Mouse (Mus musculus) megakaryocyte, embryonic 14.5 days (primary cell): ENCODE results near the gene Sec1.

Experiments used
- FLI1 ChIP-seq: IDR thresholded peaks from 2 replicates; pipeline ENCODE4 v1.6.1; 2012; ENCODE audit warnings: low read length, inconsistent platforms, mixed read lengths
- GATA1 ChIP-seq: IDR thresholded peaks from 3 replicates; pipeline ENCODE4 v1.6.1; 2012; ENCODE audit warnings: mixed read lengths, low read length, inconsistent platforms, borderline replicate concordance

GRCm38 (mm10) chr7:45705443-45705864 is 11.3 kb upstream of the Sec1 start:
- no peak for TF ChIP-seq GATA1
- TF ChIP-seq FLI1: no peak
